Mouse (Mus musculus) cerebellum, adult 2 months (tissue): ENCODE data around the gene Gpatch2. TPM values are rescaled to one million over a fixed set of nuclear protein-coding genes. Genes with fewer than 3 reads are reported as not detected.

Experiments used
- DNase-seq, 2 experiments: peaks; one replicate each; pipeline ENCODE4 v3.0.0; 2021
- H3K27ac ChIP-seq: fragments of 200-500 bp; 2 replicates; pipeline ENCODE4 v1.5.1; 2012; ENCODE audit warnings: low read length, control low read depth, inconsistent platforms; ENCODE audit not compliant: insufficient read depth
- H3K27me3 ChIP-seq: fragments of 200-500 bp; 2 replicates; pipeline ENCODE4 v1.6.1; 2012; ENCODE audit warnings: inconsistent platforms, mild to moderate bottlenecking, low read length, moderate library complexity; ENCODE audit not compliant: control insufficient read depth, insufficient read depth
- H3K4me1 ChIP-seq: fragments of 200-500 bp; 2 replicates; pipeline ENCODE4 v1.6.1; 2011; ENCODE audit warnings: low read length; ENCODE audit not compliant: control insufficient read depth, insufficient read depth
- H3K4me3 ChIP-seq: fragments of 200-500 bp; replicated peaks from 2 replicates; pipeline ENCODE3; 2011; ENCODE audit warnings: mild to moderate bottlenecking, low read depth, low read length, control low read depth; ENCODE audit not compliant: insufficient read depth
- CTCF ChIP-seq: fragments of 200-500 bp; IDR thresholded peaks from 2 replicates; pipeline ENCODE4 v1.5.1; 2011; ENCODE audit warnings: low read depth, mild to moderate bottlenecking, control low read depth, low read length, moderate library complexity, borderline replicate concordance; ENCODE audit not compliant: insufficient read depth
- POLR2A ChIP-seq: fragments of 200-500 bp; IDR thresholded peaks from 2 replicates; pipeline ENCODE4 v1.6.1; 2011; ENCODE audit warnings: low read length, control low read depth, borderline replicate concordance; ENCODE audit not compliant: insufficient read depth
- WGBS: fragments of 180-500 bp; shearing (Covaris S2); methylation state at CpG from one replicate; pipeline ENCODE4 v1.1.7; 2018; 5-methylcytosine and 5-hydroxymethylcytosine counted together
- polyA plus RNA-seq: library from polyadenylated mRNA; depleted of rRNA; stranded (reverse); fragments of >200 nt; gene quantifications from 2 replicates; pipeline ENCODE4 v1.2.3, GENCODE M21; 2012

Gpatch2 gene
- polyA plus RNA-seq, 1 experiment: 15.4 TPM

- no peak for DNase-seq
- Histone ChIP-seq H3K4me1 (no peaks in the 10 kb centered on the region), H3K27me3 (no peaks in the 10 kb centered on the region), H3K27ac (no peak overlapping the region), H3K4me3 (no peak overlapping the region)
- 95% methylated on average over 6 of the region's 6 CpGs for WGBS
- TF ChIP-seq CTCF: no peak
Measured at GRCm38 (mm10) chr1:187347606-187348005, 132.3 kb downstream of the Gpatch2 start.

GRCm38 (mm10) chr1:187348053-187348820, 132.9 kb downstream of the Gpatch2 start:
- Histone ChIP-seq H3K27me3 (no peaks in the 10 kb centered on the region), H3K4me3 (no peak overlapping the region), H3K27ac (no peak overlapping the region), H3K4me1 (no peaks in the 10 kb centered on the region)
- DNase-seq: no peak
- no peak for TF ChIP-seq CTCF
- TF ChIP-seq POLR2A: no peak
- WGBS: 97% methylated on average over 26 of the region's 26 CpGs

- H3K27me3 ChIP-seq: no peaks in the 10 kb centered on the region
- DNase-seq: no peak
- TF ChIP-seq POLR2A (no peak), CTCF (no peak)
- H3K27ac ChIP-seq: no peak overlapping the region
- H3K4me1 ChIP-seq: no peaks in the 10 kb centered on the region
- H3K4me3 ChIP-seq: no peak overlapping the region
- 62% methylated on average over 14 of the region's 14 CpGs for WGBS
Measured at GRCm38 (mm10) chr1:187348859-187349258, 133.6 kb downstream of the Gpatch2 start.

GRCm38 (mm10) chr1:187356169-187356568, 140.9 kb downstream of the Gpatch2 start:
- Histone ChIP-seq H3K4me1 (no peaks in the 10 kb centered on the region), H3K27me3 (no peaks in the 10 kb centered on the region), H3K27ac (no peak overlapping the region), H3K4me3 (no peak overlapping the region)
- TF ChIP-seq POLR2A (no peak), CTCF (no peak)
- no peak for DNase-seq
- WGBS: 46% methylated on average over 15 of the region's 15 CpGs

GRCm38 (mm10) chr1:187356904-187357303, 141.6 kb downstream of the Gpatch2 start:
- WGBS: 89% methylated on average over 8 of the region's 8 CpGs
- H3K27ac ChIP-seq: no peak overlapping the region

GRCm38 (mm10) chr1:187360240-187360639, 144.9 kb downstream of the Gpatch2 start:
- no peak for DNase-seq
- no peaks in the 10 kb centered on the region for H3K27me3 ChIP-seq
- WGBS: 51% methylated on average over 3 of the region's 3 CpGs
- no peaks in the 10 kb centered on the region for H3K4me1 ChIP-seq
- no peak overlapping the region for H3K4me3 ChIP-seq
- TF ChIP-seq CTCF (no peak), POLR2A (no peak)
- H3K27ac ChIP-seq: no peak overlapping the region

More at GRCm38 (mm10) chr1:187356904-187357303, 141.6 kb downstream of the Gpatch2 start:
- Histone ChIP-seq H3K4me1 (no peaks in the 10 kb centered on the region), H3K27me3 (no peaks in the 10 kb centered on the region), H3K4me3 (no peak overlapping the region)
- no peak for TF ChIP-seq CTCF
- TF ChIP-seq POLR2A: no peak
- no peak for DNase-seq

GRCm38 (mm10) chr1:187362536-187362935, 147.2 kb downstream of the Gpatch2 start:
- no peak for TF ChIP-seq POLR2A
- no peak for TF ChIP-seq CTCF
- Histone ChIP-seq H3K4me1 (no peaks in the 10 kb centered on the region), H3K4me3 (no peak overlapping the region), H3K27me3 (no peaks in the 10 kb centered on the region), H3K27ac (no peak overlapping the region)
- no peak for DNase-seq
- 90% methylated on average over 5 of the region's 5 CpGs for WGBS

GRCm38 (mm10) chr1:187365424-187365823, 150.1 kb downstream of the Gpatch2 start:
- Histone ChIP-seq H3K27ac (no peak overlapping the region), H3K4me1 (no peaks in the 10 kb centered on the region), H3K4me3 (no peak overlapping the region), H3K27me3 (no peaks in the 10 kb centered on the region)
- TF ChIP-seq POLR2A (no peak), CTCF (no peak)
- no peak for DNase-seq
- 71% methylated on average over 3 of the region's 3 CpGs for WGBS
